Mouse (Mus musculus) bone marrow macrophage, adult 2 months (primary cell): ENCODE measurements at regions not wholly inside any gene's neighbourhood (a gene's known extent, or its start where the extent isn't known, plus 50 kb on each side); places are given as distances from the start of the nearest gene placed in this dataset.

ENCODE experiments used
- CTCF ChIP-seq: IDR thresholded peaks from 2 replicates; pipeline ENCODE4 v1.5.1; 2012; ENCODE audit warnings: low read depth, mild to moderate bottlenecking, low read length, moderate library complexity
- POLR2A ChIP-seq: IDR thresholded peaks from 2 replicates; pipeline ENCODE4 v1.6.1; 2012; ENCODE audit warnings: mild to moderate bottlenecking, low read depth, low read length, borderline replicate concordance

DNA sequence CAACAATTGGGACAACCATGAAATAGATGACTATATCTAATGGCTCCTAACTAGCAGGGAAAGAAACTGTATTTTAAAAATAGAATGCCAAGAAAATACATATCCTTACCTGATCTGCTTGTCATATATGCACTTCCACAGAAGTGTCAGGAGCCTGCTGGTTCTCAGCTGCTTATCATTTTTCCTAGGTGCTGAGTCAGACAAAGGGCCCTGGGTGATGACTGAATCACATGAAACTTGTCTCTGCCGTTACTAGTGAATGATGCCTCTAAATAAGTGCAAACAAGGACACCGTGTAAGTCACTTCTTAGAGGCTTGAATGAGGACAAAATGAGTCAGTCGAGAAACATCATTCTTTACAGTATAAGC, 263.5 kb upstream of the Ptger4 start:
- no peak for TF ChIP-seq POLR2A
- no peak for TF ChIP-seq CTCF
